Mouse (Mus musculus) limb, embryonic 14.5 days (tissue): ENCODE measurements around the gene Pim2. TPM values are rescaled to one million over a fixed set of nuclear protein-coding genes. Genes with fewer than 3 reads are reported as not detected.

Experiments
- ATAC-seq: fragments of 200-750 bp; cut with Nextera tagmentation; 2 replicates; pipeline ENCODE4 v1.8.0; 2017; ENCODE audit warnings: low read depth, moderate number of reproducible peaks, moderate TSS enrichment; ENCODE audit not compliant: low FRiP score
- DNase-seq: peaks from one replicate; pipeline ENCODE4 v3.0.0-alpha.2; 2015; ENCODE audit warnings: low spot score
- H3K27ac ChIP-seq: fragments of 300-500 bp; sonication (generic); replicated peaks from 2 replicates; pipeline ENCODE4 v1.5.1; 2014; ENCODE audit warnings: low read depth, mild to moderate bottlenecking, low read length, moderate library complexity, mixed read lengths
- H3K27me3 ChIP-seq: fragments of 300-500 bp; sonication (generic); 2 replicates; pipeline ENCODE4 v1.6.1; 2014; ENCODE audit warnings: low read length, mixed read lengths; ENCODE audit not compliant: control insufficient read depth, insufficient read depth
- H3K36me3 ChIP-seq: fragments of 300-500 bp; sonication (generic); 2 replicates; pipeline ENCODE4 v1.6.1; 2014; ENCODE audit warnings: mild to moderate bottlenecking, low read length, moderate library complexity, mixed read lengths; ENCODE audit not compliant: control insufficient read depth, insufficient read depth
- H3K4me1 ChIP-seq: fragments of 300-500 bp; sonication (generic); 2 replicates; pipeline ENCODE4 v1.6.1; 2014; ENCODE audit warnings: antibody characterized with exemption, low read length, mixed read lengths; ENCODE audit not compliant: control insufficient read depth, insufficient read depth
- H3K4me2 ChIP-seq: fragments of 300-500 bp; sonication (generic); replicated peaks from 2 replicates; pipeline ENCODE4 v1.6.1; 2014; ENCODE audit warnings: low read depth, mild to moderate bottlenecking, low read length, moderate library complexity; ENCODE audit not compliant: severe bottlenecking
- H3K4me3 ChIP-seq: fragments of 300-500 bp; sonication (generic); replicated peaks from 2 replicates; pipeline ENCODE4 v1.5.1; 2014; ENCODE audit warnings: low read length
- H3K9ac ChIP-seq: fragments of 300-500 bp; sonication (generic); 2 replicates; pipeline ENCODE4 v1.6.1; 2014; ENCODE audit warnings: mild to moderate bottlenecking, low read depth, low read length, moderate library complexity; ENCODE audit not compliant: severe bottlenecking
- H3K9me3 ChIP-seq: fragments of 300-500 bp; sonication (generic); 2 replicates; pipeline ENCODE4 v1.6.1; 2016; ENCODE audit warnings: low read length; ENCODE audit not compliant: control insufficient read depth
- POLR2A ChIP-seq: fragments of 200-500 bp; IDR thresholded peaks from 2 replicates; pipeline ENCODE4 v1.8.0; 2012; ENCODE audit warnings: inconsistent platforms, mild to moderate bottlenecking, moderate library complexity, borderline replicate concordance; ENCODE audit not compliant: insufficient read depth, insufficient read length; ENCODE audit errors: extremely low read depth
- WGBS: fragments of 180-500 bp; shearing (Covaris S2); extraction: QIAGEN DNeasy Blood & Tissue Kit; methylation state at CpG from one replicate; pipeline ENCODE4 v1.1.7; 2014; 5-methylcytosine and 5-hydroxymethylcytosine counted together
- polyA plus RNA-seq, 2 experiments: library from polyadenylated mRNA; depleted of rRNA in 1 of 2; stranded (reverse) in 1 of 2; unstranded in 1 of 2; fragments of >200 nt; fragmentation: Nextera tagmentation in 1 of 2; extraction: Ambion mirVana in 1 of 2; gene quantifications; 2 replicates each; pipeline versions ENCODE4 v1.2.1 to v1.2.3; 2012 to 2014

The Pim2 gene
- polyA plus RNA-seq, 2 experiments: 4.6 to 9.3 TPM

DNA sequence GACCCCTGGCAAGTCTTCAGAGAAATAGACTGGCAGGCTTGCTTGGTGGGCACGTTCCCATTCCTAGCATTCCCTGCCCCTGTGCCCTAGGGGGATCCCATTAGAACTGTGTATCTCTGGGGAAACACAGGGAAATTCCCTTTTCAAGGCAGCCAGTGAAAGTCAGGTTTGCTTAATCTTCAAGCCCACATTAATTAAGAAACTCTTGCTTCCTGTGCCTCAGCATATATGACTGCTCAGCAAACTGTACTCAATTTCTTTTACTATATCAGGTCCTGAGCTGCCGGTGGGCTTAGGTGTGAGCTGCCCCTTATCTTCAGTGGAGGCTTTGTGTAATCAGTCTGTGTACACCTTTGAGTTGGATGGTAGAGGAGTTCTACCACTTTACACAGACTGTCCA, 12.3 kb upstream of the Pim2 start:
- DNase-seq: no peak
- Histone ChIP-seq H3K9ac (no peak overlapping the region), H3K36me3 (no peaks in the 10 kb centered on the region), H3K4me1 (no peaks in the 10 kb centered on the region), H3K4me2 (no peak overlapping the region), H3K27ac (no peak overlapping the region), H3K9me3 (no peaks in the 10 kb centered on the region), H3K4me3 (no peak overlapping the region), H3K27me3 (no peaks in the 10 kb centered on the region)
- WGBS: 71% methylated on average over 2 of the region's 2 CpGs
- no peak for TF ChIP-seq POLR2A
- no peak for ATAC-seq

DNA sequence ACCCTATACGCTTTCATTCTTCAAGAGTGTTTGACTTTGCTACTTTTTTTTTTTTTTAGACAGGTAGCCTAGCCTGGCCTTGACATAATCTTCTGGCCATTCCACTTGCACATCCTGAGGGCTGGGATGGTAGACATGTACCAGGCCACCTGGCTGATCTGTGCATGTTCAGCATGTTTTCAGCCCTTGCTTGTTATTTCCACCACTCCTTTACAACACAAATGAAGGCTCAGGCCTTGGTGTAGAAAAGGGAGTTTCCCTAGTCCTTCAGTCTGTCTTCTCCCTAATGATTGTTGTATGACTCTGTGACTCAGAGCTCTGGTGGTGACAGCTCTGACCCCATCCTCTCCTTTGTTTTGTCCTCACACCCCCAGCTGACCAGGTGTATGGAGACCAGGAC, 10.9 kb upstream of the Pim2 start:
- Histone ChIP-seq H3K9ac (no peak overlapping the region), H3K36me3 (no peaks in the 10 kb centered on the region), H3K4me1 (no peaks in the 10 kb centered on the region), H3K27ac (no peak overlapping the region), H3K9me3 (no peaks in the 10 kb centered on the region), H3K4me2 (no peak overlapping the region), H3K4me3 (no peak overlapping the region), H3K27me3 (no peaks in the 10 kb centered on the region)
- TF ChIP-seq POLR2A: no peak
- DNase-seq (no peak), ATAC-seq (no peak)
- 100% methylated on average over 1 of the region's 1 CpGs for WGBS

DNA sequence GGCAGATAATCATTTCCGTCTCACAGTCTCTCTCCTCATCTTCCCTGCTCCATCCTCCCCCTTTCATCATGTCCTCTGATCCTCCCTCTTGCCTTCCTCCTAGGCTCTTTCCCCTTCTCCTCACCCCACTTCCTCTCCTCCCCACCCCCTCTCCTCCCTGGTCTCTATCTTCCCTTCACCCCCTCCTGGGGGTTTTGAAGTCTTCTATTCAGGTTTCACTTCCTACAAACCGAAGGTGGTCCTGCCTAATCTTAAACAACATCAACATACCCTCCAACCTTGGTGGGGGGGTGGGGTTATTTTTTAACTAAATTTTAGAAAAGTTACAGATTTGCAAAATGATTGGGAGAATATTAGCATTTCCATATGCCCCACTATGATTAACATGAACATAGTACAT, 9.6 kb upstream of the Pim2 start:
- no peak overlapping the region for H3K4me2 ChIP-seq
- H3K36me3 ChIP-seq: no peaks in the 10 kb centered on the region
- H3K27ac ChIP-seq: no peak overlapping the region
- no peaks in the 10 kb centered on the region for H3K9me3 ChIP-seq
- H3K27me3 ChIP-seq: no peaks in the 10 kb centered on the region
- DNase-seq (no peak), ATAC-seq (no peak)
- no peaks in the 10 kb centered on the region for H3K4me1 ChIP-seq
- WGBS: 77% methylated on average over 2 of the region's 2 CpGs
- no peak for TF ChIP-seq POLR2A
- no peak overlapping the region for H3K9ac ChIP-seq
- H3K4me3 ChIP-seq: no peak overlapping the region

DNA sequence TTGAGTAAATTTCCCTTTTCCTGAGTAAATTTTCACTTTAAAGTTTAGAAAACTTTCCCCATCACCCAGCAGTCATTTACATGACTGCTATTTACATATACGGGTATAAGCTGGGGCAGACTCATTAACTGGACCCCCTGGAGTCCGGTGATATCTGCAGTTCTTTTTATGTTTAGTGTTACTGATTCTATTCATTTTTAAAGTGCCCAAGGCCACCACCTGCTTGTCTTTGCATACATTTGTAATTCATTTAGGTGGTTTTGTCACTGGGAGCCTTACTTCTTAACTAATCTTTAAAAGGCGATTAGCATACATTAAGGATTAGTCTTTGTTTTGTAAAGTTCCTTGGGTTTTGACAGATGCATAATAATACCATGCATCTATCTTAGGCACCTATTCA, 8.2 kb upstream of the Pim2 start:
- ATAC-seq: no peak
- WGBS: 41% methylated on average over 3 of the region's 3 CpGs
- TF ChIP-seq POLR2A: no peak
- no peak overlapping the region for H3K4me2 ChIP-seq
- no peak overlapping the region for H3K27ac ChIP-seq
- peaks cover 6% of the 10 kb centered on the region; the same call in 1 of the 2 replicates for H3K36me3 ChIP-seq
- no peak overlapping the region for H3K4me3 ChIP-seq
- H3K27me3 ChIP-seq: no peaks in the 10 kb centered on the region
- no peak overlapping the region for H3K9ac ChIP-seq
- DNase-seq: no peak
- no peaks in the 10 kb centered on the region for H3K4me1 ChIP-seq
- no peaks in the 10 kb centered on the region for H3K9me3 ChIP-seq

DNA sequence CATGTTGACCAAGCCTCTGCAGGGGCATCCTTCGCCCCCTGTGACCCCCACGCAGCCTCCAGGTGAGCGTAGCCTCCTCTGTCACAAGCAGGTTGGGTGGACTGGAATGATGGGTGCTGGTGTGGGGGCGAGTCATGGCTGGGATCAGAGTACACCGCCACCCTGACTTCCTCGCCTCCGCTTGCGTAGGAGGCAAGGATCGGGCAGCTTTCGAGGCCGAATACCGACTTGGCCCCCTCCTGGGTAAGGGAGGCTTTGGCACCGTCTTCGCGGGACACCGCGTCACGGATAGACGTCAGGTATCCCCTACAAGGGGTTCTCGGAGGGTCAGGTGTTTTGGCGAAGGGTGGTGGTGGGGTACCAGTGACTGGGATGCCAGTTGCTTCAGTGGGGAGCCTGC, 433 bp downstream of the Pim2 start:
- Histone ChIP-seq H3K9ac (peak overlapping the region; percentile 34; the same call in 1 of the 2 replicates), H3K36me3 (peaks cover 6% of the 10 kb centered on the region; the same call in 1 of the 2 replicates), H3K9me3 (no peaks in the 10 kb centered on the region), H3K4me1 (no peaks in the 10 kb centered on the region), H3K27me3 (no peaks in the 10 kb centered on the region), H3K4me3 (peak overlapping the region; percentile 40), H3K4me2 (peak overlapping the region; percentile 77), H3K27ac (no peak overlapping the region)
- WGBS: 29% methylated on average over 21 of the region's 21 CpGs
- DNase-seq (no peak), ATAC-seq (peak; percentile 7; the same call in 1 of the 2 replicates)
- TF ChIP-seq POLR2A: no peak

DNA sequence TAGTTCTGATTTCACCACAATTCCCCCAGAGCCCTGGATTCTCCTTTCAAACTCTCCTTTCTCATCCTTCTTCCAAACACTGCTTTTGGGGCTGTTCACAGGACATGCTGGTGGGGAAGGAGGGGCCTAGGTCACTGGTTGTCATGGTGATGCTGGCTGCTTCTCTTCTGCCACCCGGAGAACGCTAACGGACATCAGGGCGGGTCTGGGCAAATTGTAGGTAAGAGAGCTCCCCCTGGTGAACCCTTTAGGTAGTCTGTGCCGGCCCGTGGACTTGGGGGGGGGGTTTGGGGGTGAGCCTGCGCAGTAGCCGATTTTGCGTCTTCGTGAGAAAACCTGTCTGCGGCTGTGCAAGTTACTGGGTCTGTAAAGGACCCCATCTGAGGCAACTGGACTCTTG, 1.8 kb downstream of the Pim2 start:
- no peak for TF ChIP-seq POLR2A
- H3K4me3 ChIP-seq: no peak overlapping the region
- WGBS: 22% methylated on average over 11 of the region's 11 CpGs
- no peaks in the 10 kb centered on the region for H3K27me3 ChIP-seq
- peak; percentile 72 for DNase-seq
- H3K4me1 ChIP-seq: no peaks in the 10 kb centered on the region
- H3K27ac ChIP-seq: no peak overlapping the region
- no peak for ATAC-seq
- H3K4me2 ChIP-seq: peak overlapping the region; percentile 34; the same call in 1 of the 2 replicates
- H3K9me3 ChIP-seq: no peaks in the 10 kb centered on the region
- no peak overlapping the region for H3K9ac ChIP-seq
- no peaks in the 10 kb centered on the region for H3K36me3 ChIP-seq
